Mouse (Mus musculus): Measurements from ENCODE around the gene Ndufc2.
A peak's percentile ranks its signal among the peaks of the same experiment; 100 is the strongest.
"Not testable (repeated sequence)": the region's sequence is repeated elsewhere in the genome, so short reads cannot be mapped to it uniquely, and the experiment has no call there.

The Ndufc2 gene

DNA sequence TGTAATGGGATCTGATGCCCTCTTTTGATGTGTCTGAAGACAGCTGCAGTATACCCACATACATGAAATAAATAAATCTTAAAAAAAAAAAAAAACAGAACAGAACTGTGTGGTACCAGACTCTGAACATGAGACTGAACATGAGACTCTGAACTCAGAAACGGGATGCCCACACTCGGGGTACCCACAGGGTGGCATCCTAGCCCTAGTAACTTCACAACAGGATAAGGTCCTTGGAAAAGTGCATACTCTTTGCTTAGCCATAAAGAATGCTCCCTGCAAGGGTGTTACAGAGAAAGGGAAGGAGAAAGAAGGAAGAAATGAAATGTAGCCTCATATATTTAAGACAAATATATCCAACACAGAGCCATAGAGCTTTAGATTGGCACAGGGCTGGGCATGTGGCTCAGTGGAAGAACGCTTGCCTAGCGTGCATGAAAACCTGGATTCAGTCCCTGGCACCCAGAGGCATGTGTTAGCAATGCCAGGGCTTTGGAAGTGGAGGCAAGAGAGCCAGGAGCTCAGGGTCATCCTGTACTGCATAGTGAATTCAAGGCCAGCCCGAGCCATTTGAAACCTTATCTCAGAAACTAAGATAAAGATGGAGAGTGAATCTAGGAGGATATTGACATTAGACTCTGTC, 28.1 kb downstream of the Ndufc2 start:
- DNase-seq, result peak; percentile 64 to 76

DNA sequence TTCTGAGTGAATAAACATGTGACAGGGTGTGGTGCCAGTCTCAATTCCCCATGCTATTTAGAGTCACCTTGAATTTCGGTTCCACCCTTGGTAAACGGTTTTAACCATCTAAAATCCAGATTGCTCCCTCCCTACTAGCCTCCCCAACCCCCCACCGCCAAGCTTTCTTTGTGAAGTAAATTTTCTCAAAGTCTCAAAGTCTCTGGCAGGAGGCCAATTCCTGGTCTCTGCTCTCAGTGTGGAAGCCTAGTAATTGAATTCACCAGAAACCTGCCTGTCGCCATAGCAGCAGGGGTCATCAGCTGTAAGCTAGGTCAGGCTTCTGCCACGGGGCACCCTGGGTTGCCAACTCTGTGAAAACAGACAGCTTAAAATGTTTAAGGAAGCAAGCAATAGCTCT, 29.9 kb downstream of the Ndufc2 start:
- no peak for DNase-seq

- not testable (repeated sequence) for DNase-seq
Observed at GRCm38 (mm10) chr7:97433517-97433916, 33.7 kb downstream of the Ndufc2 start.

DNA sequence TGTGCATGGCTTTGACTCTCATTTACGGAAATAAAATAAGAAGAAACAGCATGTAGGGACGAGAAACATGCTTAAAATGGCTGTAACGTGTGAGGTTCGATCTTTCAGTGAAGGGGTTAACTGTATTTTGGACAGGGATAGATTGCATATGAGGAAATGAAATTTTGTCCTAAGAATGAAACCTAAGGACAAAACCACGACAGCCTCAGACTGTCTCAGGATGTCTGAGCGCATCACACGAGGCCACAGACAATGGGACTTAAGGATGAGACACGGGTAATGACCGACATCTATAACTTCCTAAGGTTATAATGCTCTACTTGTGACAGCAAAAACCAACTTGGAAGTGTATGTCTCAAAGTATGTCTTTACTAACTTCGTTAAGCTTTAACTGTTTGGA, 34.7 kb downstream of the Ndufc2 start:
- no peak for DNase-seq

DNA sequence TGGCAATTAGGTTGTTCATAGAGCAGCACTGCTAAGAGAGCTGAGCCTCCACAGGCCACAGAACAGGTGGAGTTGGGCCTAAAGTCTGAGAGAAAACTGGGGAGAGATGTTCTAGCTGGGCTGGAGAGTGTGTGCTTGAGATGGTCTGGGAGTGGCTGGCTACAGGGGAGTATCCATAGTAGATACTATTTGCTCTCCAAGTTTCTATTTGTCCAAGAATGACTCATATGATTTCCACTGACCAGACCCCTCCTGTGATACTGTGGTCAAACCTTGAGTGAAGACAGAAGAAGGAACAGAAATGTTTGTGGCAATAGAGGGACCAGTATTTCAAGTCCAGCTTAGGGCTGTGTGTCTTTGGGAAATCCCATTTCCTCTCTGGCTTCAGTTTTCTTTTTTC, 39.2 kb downstream of the Ndufc2 start:
- DNase-seq, result no peak

- peak; percentile 77 to 80 for DNase-seq
Observed at GRCm38 (mm10) chr7:97446171-97446925, 46.5 kb downstream of the Ndufc2 start.

GRCm38 (mm10) chr7:97447050-97447531, 47.3 kb downstream of the Ndufc2 start:
- no peak for DNase-seq

DNA sequence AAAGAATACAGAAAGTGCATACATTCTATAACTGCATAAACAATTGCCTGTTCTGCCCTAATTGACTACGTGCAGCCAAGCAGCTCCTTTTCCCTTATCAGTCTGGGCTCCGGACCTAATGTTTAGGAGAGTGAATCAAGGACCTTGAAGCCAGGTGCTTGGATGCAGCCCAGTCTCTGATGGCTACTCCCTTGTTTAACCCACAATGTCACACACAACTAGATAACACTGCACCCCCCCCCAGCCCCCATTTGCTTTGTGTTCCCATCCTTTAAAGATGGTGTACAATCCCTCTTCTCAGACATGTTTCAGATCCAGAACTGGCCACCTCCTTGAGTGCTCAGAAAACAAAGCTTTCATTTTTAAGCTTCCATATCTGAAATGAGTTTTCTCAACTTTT, 51.2 kb downstream of the Ndufc2 start, which contains the start of gene Kctd14:
Gene Kctd14, plus strand, starts transcription at position 301 of the 400 bp plus-strand sequence.
- DNase-seq, result not testable (repeated sequence)

GRCm38 (mm10) chr7:97452196-97452595, 52.4 kb downstream of the Ndufc2 start:
- no peak for DNase-seq

- no peak for DNase-seq
Observed at GRCm38 (mm10) chr7:97453141-97453921, 53.5 kb downstream of the Ndufc2 start.

- DNase-seq, result no peak
Observed at GRCm38 (mm10) chr7:97454795-97455194, 55.0 kb downstream of the Ndufc2 start.

DNA sequence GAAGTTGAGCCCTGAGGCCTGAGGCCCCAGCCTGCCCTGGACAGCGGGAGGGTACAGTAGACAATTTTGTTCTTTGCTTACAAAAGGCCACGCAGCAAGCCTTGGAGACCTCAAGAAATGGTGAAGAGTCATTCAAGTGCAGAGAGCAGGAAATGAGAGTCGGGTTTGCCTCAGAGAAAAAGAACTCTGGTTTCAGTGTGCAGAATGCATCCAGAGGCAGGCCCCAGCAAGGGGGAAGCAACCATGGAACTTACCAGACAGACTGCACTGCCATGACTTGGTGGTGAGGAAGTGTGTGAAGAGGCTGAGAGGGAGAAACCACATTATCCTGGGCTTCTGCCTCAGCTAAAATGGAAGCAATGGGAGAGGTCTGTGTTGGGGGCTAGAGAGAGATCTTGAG, 55.8 kb downstream of the Ndufc2 start:
- no peak for DNase-seq
